Mouse (Mus musculus): ENCODE results near the gene Slc37a1.

GRCm38 (mm10) chr17:31353255-31353654, 66.7 kb downstream of the Slc37a1 start:
- TF ChIP-seq CTCF (IDR thresholded peaks at IDR 0.05; ENCODE audit: extremely low read depth, insufficient read depth, low read length) (no peak), POLR2A (IDR thresholded peaks at IDR 0.05; ENCODE audit: extremely low read depth, insufficient read depth, low read length) (no peak)

All from cortical plate, adult 2 months (tissue).